Mouse (Mus musculus): ENCODE data around the gene Olfr921. TPM values are rescaled to one million over a fixed set of nuclear protein-coding genes. Genes with fewer than 3 reads are reported as not detected.

Olfr921 gene
- not detected in 2 replicates for polyA plus RNA-seq (2016; fragmentation: Nextera tagmentation; extraction: Ambion mirVana)

- DNase-seq (ENCODE audit: low spot score) = no peak
- no peaks in the 10 kb centered on the region for H3K4me1 ChIP-seq
- no peaks in the 10 kb centered on the region for H3K36me3 ChIP-seq
- no peak within 1 kb of the TSS for H3K4me3 ChIP-seq
- H3K27ac ChIP-seq = no peak within 1 kb of the TSS
- H3K27me3 ChIP-seq (ENCODE audit: insufficient read depth, poor library complexity, severe bottlenecking) = no peaks in the 10 kb centered on the region
- H3K9me3 ChIP-seq = no peaks in the 10 kb centered on the region
Measured at GRCm38 (mm10) chr9:38772768-38773167, at the start of gene Olfr921. Gene Olfr921 (plus strand): TSS chr9:38773068.

GRCm38 (mm10) chr9:38724044-38724443 is 48.8 kb upstream of the Olfr921 start:
- 90% methylated on average over 1 of the region's 1 CpGs for WGBS
- 0 out of 2 replicates have a peak, but pooled peaks cover 6% of the 10 kb centered on the region for H3K4me1 ChIP-seq

GRCm38 (mm10) chr9:38728218-38728617 is 44.6 kb upstream of the Olfr921 start:
- Histone ChIP-seq H3K9me3 (no peaks in the 10 kb centered on the region), H3K27ac (no peak overlapping the region), H3K4me3 (no peak overlapping the region), H3K4me1 (no peaks in the 10 kb centered on the region), H3K27me3 (ENCODE audit: insufficient read depth, poor library complexity, severe bottlenecking) (no peaks in the 10 kb centered on the region), H3K36me3 (peaks cover 29% of the 10 kb centered on the region)
- WGBS = 72% methylated on average over 3 of the region's 3 CpGs
- DNase-seq (ENCODE audit: low spot score) = no peak

More at GRCm38 (mm10) chr9:38724044-38724443, 48.8 kb upstream of the Olfr921 start:
- Histone ChIP-seq H3K27me3 (ENCODE audit: insufficient read depth, poor library complexity, severe bottlenecking) (no peaks in the 10 kb centered on the region), H3K4me3 (no peak overlapping the region), H3K27ac (no peak overlapping the region), H3K9me3 (no peaks in the 10 kb centered on the region), H3K36me3 (peaks cover 26% of the 10 kb centered on the region)
- DNase-seq (ENCODE audit: low spot score) = no peak

GRCm38 (mm10) chr9:38741408-38741807 is 31.5 kb upstream of the Olfr921 start:
- H3K27me3 ChIP-seq (ENCODE audit: insufficient read depth, poor library complexity, severe bottlenecking) = no peaks in the 10 kb centered on the region
- H3K4me3 ChIP-seq = no peak overlapping the region
- 0 out of 2 replicates have a peak, but pooled peaks cover 4% of the 10 kb centered on the region for H3K36me3 ChIP-seq
- 76% methylated on average over 1 of the region's 1 CpGs for WGBS
- no peaks in the 10 kb centered on the region for H3K4me1 ChIP-seq
- DNase-seq (ENCODE audit: low spot score) = no peak
- no peak overlapping the region for H3K27ac ChIP-seq
- H3K9me3 ChIP-seq = no peaks in the 10 kb centered on the region

GRCm38 (mm10) chr9:38744619-38745315 is 28.1 kb upstream of the Olfr921 start:
- H3K9me3 ChIP-seq = no peaks in the 10 kb centered on the region
- no peak overlapping the region for H3K27ac ChIP-seq
- H3K36me3 ChIP-seq = 0 out of 2 replicates have a peak, but pooled peaks cover 4% of the 10 kb centered on the region
- 71% methylated on average over 4 of the region's 4 CpGs for WGBS
- no peaks in the 10 kb centered on the region for H3K4me1 ChIP-seq
- DNase-seq (ENCODE audit: low spot score) = no peak
- no peak overlapping the region for H3K4me3 ChIP-seq
- no peaks in the 10 kb centered on the region for H3K27me3 ChIP-seq (ENCODE audit: insufficient read depth, poor library complexity, severe bottlenecking)

GRCm38 (mm10) chr9:38751999-38752398 is 20.9 kb upstream of the Olfr921 start, which contains the start of gene Olfr920:
Gene Olfr920 (plus strand): TSS chr9:38752299.
- H3K9me3 ChIP-seq = no peaks in the 10 kb centered on the region
- 87% methylated on average over 1 of the region's 1 CpGs for WGBS
- H3K4me1 ChIP-seq = no peaks in the 10 kb centered on the region
- no peak for DNase-seq (ENCODE audit: low spot score)
- H3K27me3 ChIP-seq (ENCODE audit: insufficient read depth, poor library complexity, severe bottlenecking) = no peaks in the 10 kb centered on the region
- H3K27ac ChIP-seq = no peak within 1 kb of the TSS
- H3K4me3 ChIP-seq = no peak within 1 kb of the TSS
- H3K36me3 ChIP-seq = no peaks in the 10 kb centered on the region

- H3K4me3 ChIP-seq = no peak overlapping the region
- no peaks in the 10 kb centered on the region for H3K9me3 ChIP-seq
- no peaks in the 10 kb centered on the region for H3K4me1 ChIP-seq
- H3K36me3 ChIP-seq = no peaks in the 10 kb centered on the region
- no peak overlapping the region for H3K27ac ChIP-seq
- no peaks in the 10 kb centered on the region for H3K27me3 ChIP-seq (ENCODE audit: insufficient read depth, poor library complexity, severe bottlenecking)
- WGBS = 82% methylated on average over 2 of the region's 2 CpGs
- DNase-seq (ENCODE audit: low spot score) = no peak
Measured at GRCm38 (mm10) chr9:38792689-38793088, 19.8 kb downstream of the Olfr921 start.

GRCm38 (mm10) chr9:38805696-38806095 is 32.8 kb downstream of the Olfr921 start:
- no peak overlapping the region for H3K27ac ChIP-seq
- H3K36me3 ChIP-seq = no peaks in the 10 kb centered on the region
- no peak for DNase-seq (ENCODE audit: low spot score)
- H3K9me3 ChIP-seq = no peaks in the 10 kb centered on the region
- H3K4me3 ChIP-seq = no peak overlapping the region
- no peaks in the 10 kb centered on the region for H3K27me3 ChIP-seq (ENCODE audit: insufficient read depth, poor library complexity, severe bottlenecking)
- no peaks in the 10 kb centered on the region for H3K4me1 ChIP-seq

- Histone ChIP-seq H3K27ac (no peak within 1 kb of the TSS), H3K27me3 (ENCODE audit: insufficient read depth, poor library complexity, severe bottlenecking) (no peaks in the 10 kb centered on the region), H3K36me3 (no peaks in the 10 kb centered on the region), H3K9me3 (no peaks in the 10 kb centered on the region), H3K4me1 (no peaks in the 10 kb centered on the region), H3K4me3 (no peak within 1 kb of the TSS)
- DNase-seq (ENCODE audit: low spot score) = no peak
- WGBS = 68% methylated on average over 2 of the region's 2 CpGs
Measured at GRCm38 (mm10) chr9:38814314-38814713, 41.4 kb downstream of the Olfr921 start, which contains the start of gene Olfr922. Gene Olfr922 (plus strand): TSS chr9:38814614.

- Histone ChIP-seq H3K4me3 (no peak overlapping the region), H3K27me3 (ENCODE audit: insufficient read depth, poor library complexity, severe bottlenecking) (no peaks in the 10 kb centered on the region), H3K27ac (no peak overlapping the region), H3K9me3 (no peaks in the 10 kb centered on the region), H3K4me1 (no peaks in the 10 kb centered on the region), H3K36me3 (no peaks in the 10 kb centered on the region)
- DNase-seq (ENCODE audit: low spot score) = no peak
- 83% methylated on average over 1 of the region's 1 CpGs for WGBS
Measured at GRCm38 (mm10) chr9:38815458-38815986, 42.7 kb downstream of the Olfr921 start.

GRCm38 (mm10) chr9:38826245-38826644 is 53.4 kb downstream of the Olfr921 start, which contains the start of gene Olfr923:
Gene Olfr923 (plus strand): TSS chr9:38826545.
- Histone ChIP-seq H3K9me3 (no peaks in the 10 kb centered on the region), H3K4me3 (no peak within 1 kb of the TSS), H3K27ac (no peak within 1 kb of the TSS), H3K36me3 (no peaks in the 10 kb centered on the region), H3K27me3 (ENCODE audit: insufficient read depth, poor library complexity, severe bottlenecking) (no peaks in the 10 kb centered on the region), H3K4me1 (no peaks in the 10 kb centered on the region)
- WGBS = 81% methylated on average over 1 of the region's 1 CpGs
- DNase-seq (ENCODE audit: low spot score) = no peak
